Mouse (Mus musculus): ENCODE data around the gene Ptp4a2.

- TF ChIP-seq CTCF (IDR thresholded peaks at IDR 0.05; ENCODE audit: borderline replicate concordance, control insufficient read depth, extremely low read depth, insufficient read depth, low read length, poor library complexity) (no peak), POLR2A (IDR thresholded peaks at IDR 0.05; ENCODE audit: control insufficient read depth, extremely low read depth, insufficient read depth, low read length, poor library complexity) (no peak)
These were observed 23.6 kb downstream of the Ptp4a2 start for GRCm38 (mm10) chr4:129834581-129834980.

Measured in thymus, adult 2 months (tissue).